In the genomic region with DNA sequence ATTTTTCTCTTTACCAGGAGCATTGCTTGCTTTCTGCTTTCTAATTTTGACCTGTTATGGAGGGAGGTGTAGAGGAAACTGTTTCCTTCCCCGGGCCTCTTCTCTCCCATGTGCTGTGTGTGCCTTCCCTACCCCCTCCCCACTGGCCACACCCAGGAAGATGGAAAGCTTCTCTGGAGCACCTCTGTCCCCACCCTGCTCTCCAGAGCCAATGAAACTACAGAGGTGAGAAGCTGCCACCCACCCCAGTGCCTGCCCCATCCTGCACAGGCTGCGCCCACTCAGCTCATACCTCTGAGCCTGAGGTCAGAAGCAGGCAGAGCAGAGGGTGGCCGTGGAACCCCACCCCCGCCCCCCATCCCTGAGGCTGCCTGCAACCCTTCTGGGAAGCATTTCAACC, we compare ENCODE assay signal across 12 mouse cellular contexts. TPM values are rescaled to one million over a fixed set of nuclear protein-coding genes. Genes with fewer than 3 reads are reported as not detected.
DNase-seq lines count a peak whose midpoint lies in the region; ATAC-seq and TF ChIP-seq lines count a peak whose summit lies in the region.
"Had no signal": no experiment of that assay in that cellular context is flagged by ENCODE, and none has a peak within 500 bp of the region (broad histone marks: within the 10 kb centered on the region; RNA-seq: fewer than 3 reads in every experiment).

No protein-coding gene starts in this region.

- peaks cover 26% of the 10 kb centered on the region for H3K4me1 ChIP-seq in kidney, embryonic 15.5 days
- H3K4me1 ChIP-seq in E14TG2a.4 (replicated peaks; ENCODE audit: low read depth, low read length) = peaks cover 92% of the 10 kb centered on the region
- 0 out of 2 replicates have a peak, but pooled peaks cover 3% of the 10 kb centered on the region for H3K4me1 ChIP-seq in intestine, embryonic 16.5 days (ENCODE audit: control insufficient read depth, insufficient read depth, low read length)
- H3K4me1 ChIP-seq: forebrain, embryonic 12.5 days had no signal

- TF ChIP-seq CTCF in E14TG2a.4 (conservative IDR thresholded peaks at IDR 0.05; ENCODE audit: low read length) = no peak

- H3K9me3 ChIP-seq in kidney, embryonic 15.5 days (replicated peaks) = no peaks in the 10 kb centered on the region
- no peaks in the 10 kb centered on the region for H3K9me3 ChIP-seq in E14TG2a.4 (ENCODE audit: low read length)
- no peaks in the 10 kb centered on the region for H3K9me3 ChIP-seq in intestine, embryonic 16.5 days (ENCODE audit: control insufficient read depth, low read length)
- H3K9me3 ChIP-seq: forebrain, embryonic 12.5 days; heart, embryonic 13.5 days; neural tube, embryonic 15.5 days had no signal

- H3K4me3 ChIP-seq in kidney, embryonic 15.5 days (replicated peaks) = no peak overlapping the region
- peak overlapping the region; percentile 64 for H3K4me3 ChIP-seq in E14TG2a.4 (replicated peaks; ENCODE audit: low read length)
- H3K4me3 ChIP-seq in intestine, embryonic 16.5 days (ENCODE audit: low read length) = no peak overlapping the region
- H3K4me3 ChIP-seq: forebrain, embryonic 12.5 days; heart, embryonic 13.5 days; neural tube, embryonic 15.5 days had no signal

- no peaks in the 10 kb centered on the region for H3K36me3 ChIP-seq in kidney, embryonic 15.5 days
- H3K36me3 ChIP-seq in E14TG2a.4 (ENCODE audit: insufficient read depth, low read length) = no peaks in the 10 kb centered on the region
- no peaks in the 10 kb centered on the region for H3K36me3 ChIP-seq in intestine, embryonic 16.5 days (ENCODE audit: control insufficient read depth, insufficient read depth, low read length)
- H3K36me3 ChIP-seq: forebrain, embryonic 12.5 days; heart, embryonic 13.5 days; neural tube, embryonic 15.5 days had no signal

- no peaks in the 10 kb centered on the region for H3K27me3 ChIP-seq in kidney, embryonic 15.5 days
- H3K27me3 ChIP-seq in E14TG2a.4 (ENCODE audit: insufficient read depth, low read length) = no peaks in the 10 kb centered on the region
- H3K27me3 ChIP-seq in intestine, embryonic 16.5 days (replicated peaks; ENCODE audit: control insufficient read depth, insufficient read depth, low read length) = no peaks in the 10 kb centered on the region
- H3K27me3 ChIP-seq: neural tube, embryonic 15.5 days had no signal

- WGBS in kidney, embryonic 15.5 days = 49% methylated on average over 4 of the region's 4 CpGs
- WGBS in intestine, embryonic 16.5 days = 47% methylated on average over 4 of the region's 4 CpGs

- no peak overlapping the region for H3K4me2 ChIP-seq in kidney, embryonic 15.5 days
- H3K4me2 ChIP-seq in intestine, embryonic 16.5 days (ENCODE audit: low read depth, low read length) = no peak overlapping the region
- H3K4me2 ChIP-seq: forebrain, embryonic 12.5 days; heart, embryonic 13.5 days; neural tube, embryonic 15.5 days had no signal

- H3K27ac ChIP-seq in kidney, embryonic 15.5 days = no peak overlapping the region
- no peak overlapping the region for H3K27ac ChIP-seq in intestine, embryonic 16.5 days (ENCODE audit: low read length)
- H3K27ac ChIP-seq: forebrain, embryonic 12.5 days; heart, embryonic 13.5 days; neural tube, embryonic 15.5 days had no signal

- no peak overlapping the region for H3K9ac ChIP-seq in kidney, embryonic 15.5 days
- H3K9ac ChIP-seq in intestine, embryonic 16.5 days (ENCODE audit: low read depth, low read length) = no peak overlapping the region
- H3K9ac ChIP-seq: forebrain, embryonic 12.5 days; heart, embryonic 13.5 days; neural tube, embryonic 15.5 days had no signal

- ATAC-seq in kidney, embryonic 15.5 days (replicated peaks; ENCODE audit: low FRiP score) = peak; percentile 52
- ATAC-seq in intestine, embryonic 16.5 days = peak; percentile 80
- ATAC-seq in megakaryocyte-erythroid progenitor cell, adult 5-6 weeks (replicated peaks; ENCODE audit: low FRiP score, low TSS enrichment, poor library complexity, severe bottlenecking) = no peak

- DNase-seq in kidney, postnatal 10 days = no peak
- DNase-seq in 416B (ENCODE audit: low read depth) = peak; percentile 17
- DNase-seq in urinary bladder, postnatal 36 days (ENCODE audit: low spot score in 2 of 2) = no peak
- DNase-seq: cerebellum, postnatal 36 days; kidney, postnatal 4 days had no signal

RNA-seq across cellular contexts. Expression of gene Mtss1l, which starts 33.4 kb away (rescaled TPM):
- polyA plus RNA-seq in kidney, embryonic 15.5 days (2015; fragmentation: Nextera tagmentation; extraction: Ambion mirVana) = 8.3 and 8.4 TPM in 2 replicates
- polyA plus RNA-seq in intestine, embryonic 16.5 days (2015; fragmentation: Nextera tagmentation; extraction: Ambion mirVana) = 3.3 and 4.0 TPM in 2 replicates
- 0.54 TPM in 1 of 2 replicates, not detected in the other for total RNA-seq in megakaryocyte-erythroid progenitor cell, adult 5-6 weeks (2014; fragmentation: Nextera tagmentation)
- total RNA-seq in megakaryocyte-erythroid progenitor cell, adult 5-6 weeks (2017) = 0.52 and 0.53 TPM in 2 replicates

RNA-seq across cellular contexts. Expression of gene Il34, which starts 51.0 kb away (rescaled TPM):
- polyA plus RNA-seq in kidney, embryonic 15.5 days (2015; fragmentation: Nextera tagmentation; extraction: Ambion mirVana) = 1.8 and 2.0 TPM in 2 replicates
- 2.0 and 2.4 TPM in 2 replicates for polyA plus RNA-seq in intestine, embryonic 16.5 days (2015; fragmentation: Nextera tagmentation; extraction: Ambion mirVana)
- not detected in 2 replicates for total RNA-seq in megakaryocyte-erythroid progenitor cell, adult 5-6 weeks (2014; fragmentation: Nextera tagmentation)
- total RNA-seq in megakaryocyte-erythroid progenitor cell, adult 5-6 weeks (2017) = not detected in 2 replicates
